Mouse (Mus musculus) CD4-positive, CD25-positive, alpha-beta regulatory T cell, adult 2 months (primary cell): ENCODE data around the gene Gm12845.
A peak's percentile ranks its signal among the peaks of the same experiment; 100 is the strongest.
"Not testable (repeated sequence)": the region's sequence is repeated elsewhere in the genome, so short reads cannot be mapped to it uniquely, and the experiment has no call there.

Experiments used
- DNase-seq: peaks from one replicate; pipeline ENCODE4 v3.0.0-alpha.2; 2012; ENCODE audit warnings: low read depth, low spot score

The Gm12845 gene

GRCm38 (mm10) chr4:117724112-117724511 is at the start of gene Gm12845:
Gene Gm12845 (plus strand): TSS chr4:117724412.
- no peak for DNase-seq

DNA sequence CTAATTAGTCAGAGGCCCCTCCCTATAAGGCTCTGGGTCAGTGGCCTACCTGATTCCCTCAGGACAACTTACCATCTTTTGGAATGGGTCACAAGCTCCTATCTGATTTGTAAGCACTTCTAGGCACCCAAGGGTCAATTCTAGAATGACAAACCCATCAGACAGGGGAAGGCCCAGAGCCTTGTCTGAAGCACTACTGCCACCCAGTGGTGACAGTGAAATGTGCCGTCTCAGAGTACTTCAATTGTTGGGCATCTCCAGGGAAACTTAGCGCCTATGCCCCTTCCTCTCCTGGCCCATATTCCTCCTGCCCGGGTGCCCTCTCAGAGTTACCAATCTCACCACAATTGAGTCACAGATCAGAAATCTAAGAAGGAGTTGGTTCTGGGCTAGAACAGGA is 47.3 kb upstream of the Gm12845 start:
- DNase-seq, result peak; percentile 80

GRCm38 (mm10) chr4:117680963-117681362 is 43.2 kb upstream of the Gm12845 start:
- DNase-seq, result no peak

DNA sequence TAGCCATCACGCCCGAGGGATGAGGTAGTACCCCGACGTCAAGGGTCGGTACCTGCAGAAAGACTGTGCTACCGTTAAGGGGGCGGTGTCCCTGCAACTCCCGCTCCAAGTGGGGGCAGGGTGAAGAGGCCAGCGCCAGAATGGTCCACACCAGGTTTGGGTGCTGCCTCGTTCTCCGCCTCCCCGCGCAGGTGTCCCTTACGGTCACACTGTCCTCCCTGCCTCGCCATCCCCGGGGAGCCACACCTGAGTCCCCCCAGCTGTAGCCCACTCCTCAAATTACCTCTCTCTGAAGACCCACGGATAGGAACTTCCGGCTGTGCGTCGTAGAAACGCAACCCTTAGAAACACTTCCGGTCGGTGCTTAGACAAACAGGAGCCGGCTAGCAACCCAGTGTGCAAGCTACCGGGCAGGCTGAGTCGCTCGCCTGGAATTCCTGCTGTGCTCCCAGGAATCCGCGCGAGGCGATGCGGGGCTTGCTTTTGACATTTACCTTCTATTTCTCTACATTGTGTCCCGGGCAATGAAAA is 42.2 kb upstream of the Gm12845 start, which contains the start of gene Dmap1:
TSS of gene Dmap1 (minus strand) at position 343 of the 531 bp plus-strand sequence.
- DNase-seq, result peak; percentile 88

GRCm38 (mm10) chr4:117682463-117682862 is 41.7 kb upstream of the Gm12845 start:
- no peak for DNase-seq

DNA sequence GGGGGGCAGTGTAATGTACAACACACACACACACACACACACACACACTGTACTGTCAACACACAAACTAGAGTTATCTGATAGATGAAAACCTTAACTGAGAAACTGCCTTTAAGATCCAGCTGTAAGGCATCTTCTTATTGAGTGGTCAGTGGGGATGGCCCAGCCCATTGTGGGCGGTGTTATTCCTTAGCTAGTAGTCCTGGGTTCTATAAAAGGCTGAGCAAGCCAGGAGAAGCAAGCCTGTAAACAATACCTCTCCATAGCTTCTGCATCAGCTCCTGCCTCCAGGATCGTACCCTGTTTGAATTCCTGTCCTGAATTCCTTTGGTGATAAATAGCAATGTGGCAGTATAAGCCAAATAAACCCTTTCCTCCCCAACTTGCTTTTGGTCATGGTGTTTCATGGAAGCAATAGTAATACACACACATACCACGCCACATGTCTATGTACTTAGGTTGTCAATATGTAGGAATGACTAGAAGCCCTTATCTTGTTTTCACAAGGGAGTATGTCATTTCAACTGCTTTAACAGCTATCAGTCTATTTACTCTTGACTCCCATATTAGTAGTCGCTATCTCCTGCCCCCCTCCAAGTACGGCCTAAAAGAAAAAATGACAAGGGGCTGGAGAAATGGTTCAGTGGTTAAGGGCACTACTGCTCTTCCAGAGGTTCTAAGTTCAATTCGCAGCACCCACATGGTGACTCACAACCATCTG is 41.0 kb upstream of the Gm12845 start:
- DNase-seq, result no peak

DNA sequence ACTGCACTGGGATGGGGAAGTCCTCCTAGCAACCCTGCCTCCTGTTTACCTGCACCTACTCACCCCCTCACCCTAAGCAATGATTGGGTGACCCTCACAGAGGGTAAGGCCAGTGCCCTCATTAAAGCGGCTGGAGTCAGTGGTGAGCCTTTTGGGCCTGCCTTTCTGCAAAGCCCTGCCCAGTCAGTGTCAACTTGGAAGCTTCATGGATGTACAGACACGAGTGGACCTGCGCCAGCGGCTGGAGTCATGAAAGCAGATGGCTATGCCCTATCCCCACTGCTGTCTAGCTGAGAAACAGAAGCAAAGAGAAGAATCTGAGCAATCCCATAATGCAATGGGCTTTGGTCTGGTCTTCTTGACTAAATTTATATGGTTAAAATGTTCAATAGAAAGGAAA is 37.9 kb upstream of the Gm12845 start:
- no peak for DNase-seq

- peak; percentile 51 for DNase-seq
Measured at GRCm38 (mm10) chr4:117705361-117705760, 18.9 kb upstream of the Gm12845 start.

DNA sequence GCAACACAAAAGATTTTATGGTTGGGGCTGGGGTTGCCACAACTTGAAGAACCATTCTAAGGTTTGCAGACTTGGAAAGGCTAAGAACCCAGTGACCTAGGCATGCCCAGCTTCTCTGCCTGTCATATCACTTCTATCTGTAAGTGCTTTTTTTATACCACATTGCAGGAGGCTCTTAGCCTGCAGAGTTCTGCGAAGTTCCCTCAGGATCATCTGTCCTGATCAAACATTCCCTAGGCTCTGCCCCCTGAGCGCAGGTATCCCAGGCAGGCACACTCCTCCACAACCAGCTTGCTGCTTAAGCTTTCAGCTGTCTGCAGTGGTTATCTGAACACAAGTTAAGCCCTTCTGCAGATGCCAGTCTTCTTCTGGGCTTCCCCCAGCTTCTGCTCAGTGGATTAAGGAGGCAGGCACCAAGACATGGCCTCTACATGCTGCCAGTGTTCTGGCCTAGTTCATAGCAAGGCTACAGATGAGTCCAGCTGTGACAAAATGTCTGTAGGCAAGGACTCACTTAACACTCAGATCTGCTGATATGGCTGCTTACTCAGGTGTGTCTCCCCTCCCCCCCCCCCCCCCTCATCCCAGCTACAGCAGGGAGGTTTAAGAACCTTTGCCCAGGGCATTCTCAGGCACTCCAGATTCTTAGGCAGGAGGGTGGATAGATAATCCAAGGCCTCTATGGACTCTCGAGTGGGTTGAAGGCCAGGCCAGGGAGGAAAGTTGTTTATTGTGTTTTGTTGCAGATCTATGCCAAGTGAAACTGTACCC is 15.2 kb upstream of the Gm12845 start:
- DNase-seq, result no peak

GRCm38 (mm10) chr4:117712314-117712713 is 11.9 kb upstream of the Gm12845 start:
- DNase-seq, result no peak

GRCm38 (mm10) chr4:117713303-117714098 is 10.7 kb upstream of the Gm12845 start:
- DNase-seq, result no peak

DNA sequence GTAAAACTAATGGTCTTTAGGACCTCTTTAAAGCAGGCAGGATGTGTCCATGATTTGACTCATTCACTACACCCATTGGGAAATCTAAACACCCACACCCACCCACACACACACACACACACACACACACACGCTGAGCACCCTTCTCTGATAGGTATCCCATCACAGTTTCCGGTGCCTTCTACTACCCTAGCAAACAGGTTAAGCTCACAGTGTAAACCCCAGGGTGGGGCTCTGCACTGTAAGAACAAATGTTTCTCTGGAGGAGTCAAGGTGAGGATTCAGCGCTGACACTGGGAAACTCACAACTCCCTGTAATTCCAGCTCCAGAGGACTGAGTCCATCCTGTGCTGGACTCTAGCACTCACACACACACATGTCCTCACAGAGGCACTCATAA is 7.7 kb downstream of the Gm12845 start:
- DNase-seq, result no peak

DNA sequence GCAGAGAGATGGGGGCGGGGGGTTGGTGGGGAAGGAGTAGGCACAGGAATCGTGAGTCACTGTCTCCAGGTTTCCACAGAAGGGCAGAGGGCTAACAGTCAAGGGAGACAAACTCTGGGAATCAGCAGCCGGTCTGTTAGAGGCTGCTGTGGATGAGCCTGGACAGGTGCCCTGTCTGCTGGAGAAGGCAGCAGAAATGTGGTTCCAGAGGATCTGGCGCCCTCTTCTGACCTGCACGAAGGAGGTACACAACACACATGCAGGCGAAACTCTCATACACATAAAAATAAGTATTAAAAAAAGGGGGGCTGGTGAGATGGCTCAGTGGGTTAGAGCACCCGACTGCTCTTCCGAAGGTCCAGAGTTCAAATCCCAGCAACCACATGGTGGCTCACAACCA is 13.3 kb downstream of the Gm12845 start:
- DNase-seq, result no peak

DNA sequence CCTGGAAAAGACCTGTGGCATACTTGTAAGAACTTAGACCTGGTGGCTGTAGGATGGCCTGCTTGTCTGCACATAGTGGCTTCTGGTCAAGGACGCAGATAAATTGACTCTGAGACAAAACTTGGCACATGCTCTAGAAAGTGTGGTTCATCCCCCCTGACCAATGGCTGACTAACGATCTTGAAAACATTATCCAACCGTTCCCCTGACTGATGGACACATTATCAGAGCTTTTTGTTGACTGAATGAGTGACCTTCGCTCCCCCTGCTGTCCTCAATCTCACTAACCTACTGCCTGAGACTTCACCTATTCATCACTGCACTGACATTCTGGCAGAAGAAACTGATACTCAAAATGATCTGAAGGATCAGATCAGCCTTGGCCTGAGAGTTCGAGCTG is 28.3 kb downstream of the Gm12845 start:
- not testable (repeated sequence) for DNase-seq

- no peak for DNase-seq
Measured at GRCm38 (mm10) chr4:117760151-117760550, 35.9 kb downstream of the Gm12845 start.

DNA sequence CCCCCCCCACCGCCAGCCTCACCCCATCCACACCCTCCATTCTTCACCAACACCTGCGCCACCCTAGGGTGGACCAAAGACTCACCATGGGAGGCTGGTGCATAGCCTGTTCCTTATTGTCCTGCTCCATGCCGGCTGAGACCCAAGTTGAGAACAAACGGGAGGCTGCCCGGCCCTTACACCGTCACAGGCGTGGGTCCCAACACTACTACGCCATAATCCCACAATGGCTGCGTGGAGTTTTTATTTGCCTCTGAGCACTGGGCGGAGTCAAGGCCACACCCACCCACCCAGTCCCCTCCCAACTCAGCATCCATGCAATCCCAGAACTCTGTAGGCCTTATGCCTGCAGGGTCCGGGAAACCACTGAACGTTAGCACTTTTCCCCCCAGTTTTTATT is 41.2 kb downstream of the Gm12845 start, which contains the start of gene Klf17:
TSS of gene Klf17 (minus strand) at position 233 of the 400 bp plus-strand sequence.
- no peak for DNase-seq

- peak; percentile 45 for DNase-seq
Measured at GRCm38 (mm10) chr4:117770935-117771334, 46.7 kb downstream of the Gm12845 start.

GRCm38 (mm10) chr4:117772960-117773359 is 48.7 kb downstream of the Gm12845 start:
- no peak for DNase-seq
